Mouse (Mus musculus) gonadal fat pad, adult 2 months (tissue): ENCODE measurements around the gene Npc1l1. TPM values are rescaled to one million over a fixed set of nuclear protein-coding genes. Genes with fewer than 3 reads are reported as not detected.

Experiments
- DNase-seq: peaks from one replicate; pipeline ENCODE4 v3.0.0-alpha.2; 2012; ENCODE audit warnings: low read depth
- polyA plus RNA-seq: library from polyadenylated mRNA; depleted of rRNA; stranded (reverse); fragments of >200 nt; gene quantifications from 2 replicates; pipeline ENCODE4 v1.2.3, GENCODE M21; 2012; rRNA removed

Npc1l1 gene
- polyA plus RNA-seq, 1 experiment, result 2.0 TPM

DNA sequence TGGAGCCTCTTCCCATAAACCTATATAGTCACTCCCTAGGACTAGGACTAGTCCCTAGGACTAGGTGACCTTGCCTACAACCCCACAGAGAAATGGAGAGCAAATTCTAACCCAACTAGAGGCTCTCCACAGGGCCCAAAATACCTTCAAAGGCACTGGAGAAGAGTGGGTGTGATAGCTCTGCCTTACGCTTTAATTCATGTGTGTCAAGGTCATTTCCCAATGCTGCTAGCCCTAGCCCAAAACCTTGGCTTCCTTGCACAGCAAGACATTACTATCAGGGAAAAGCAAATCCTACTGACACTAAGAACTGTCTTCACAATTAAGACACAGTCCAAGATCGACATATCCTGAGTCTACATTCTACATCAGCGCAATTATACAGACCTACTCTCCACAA lies 66.9 kb downstream of the Npc1l1 start:
- DNase-seq, result no peak

GRCm38 (mm10) chr11:6161549-6161948 lies 68.4 kb downstream of the Npc1l1 start:
- DNase-seq, result no peak

Other genes starting within 250 kb of the Npc1l1 start
- 1.2 and 68.6 TPM in 2 replicates for gene Camk2b, start 163.8 kb downstream of the Npc1l1 start, polyA plus RNA-seq
- 0.16 and 0.19 TPM in 2 replicates for gene A730071L15Rik, start 30.1 kb downstream of the Npc1l1 start, polyA plus RNA-seq
- gene Nudcd3, start 29.7 kb downstream of the Npc1l1 start, polyA plus RNA-seq, result 43.6 and 52.5 TPM in 2 replicates
- 41.9 and 47.6 TPM in 2 replicates for gene Ddx56, start 37.6 kb upstream of the Npc1l1 start, polyA plus RNA-seq
- gene Tmed4, start 44.7 kb upstream of the Npc1l1 start, polyA plus RNA-seq, result 254 and 312 TPM in 2 replicates
- gene Ogdh, start 61.5 kb upstream of the Npc1l1 start, polyA plus RNA-seq, result 141 and 207 TPM in 2 replicates
- gene Zmiz2, start 158.9 kb upstream of the Npc1l1 start, polyA plus RNA-seq, result 26.3 and 43.1 TPM in 2 replicates
- gene Ppia, start 185.3 kb upstream of the Npc1l1 start, polyA plus RNA-seq, result 875 and 1,261 TPM in 2 replicates
- 40.6 and 43.6 TPM in 2 replicates for gene H2afv, start 214.3 kb upstream of the Npc1l1 start, polyA plus RNA-seq
- gene Purb, start 245.8 kb upstream of the Npc1l1 start, polyA plus RNA-seq, result 8.3 and 12.2 TPM in 2 replicates